Mouse (Mus musculus) limb, embryonic 15.5 days (tissue): Measurements from ENCODE around the gene Abca1. TPM values are rescaled to one million over a fixed set of nuclear protein-coding genes. Genes with fewer than 3 reads are reported as not detected.

Experiments used
- ATAC-seq: fragments of 200-750 bp; cut with Nextera tagmentation; 2 replicates; pipeline ENCODE4 v1.8.0; 2017; ENCODE audit warnings: low read depth, moderate TSS enrichment; ENCODE audit not compliant: insufficient number of reproducible peaks, low FRiP score, low TSS enrichment
- H3K27ac ChIP-seq: fragments of 300-500 bp; sonication (generic); 2 replicates; pipeline ENCODE4 v1.5.1; 2015; ENCODE audit warnings: moderate library complexity, mild to moderate bottlenecking, inconsistent platforms
- H3K27me3 ChIP-seq: fragments of 300-500 bp; sonication (generic); 2 replicates; pipeline ENCODE4 v1.6.1; 2015; ENCODE audit warnings: inconsistent platforms
- H3K36me3 ChIP-seq: fragments of 300-500 bp; sonication (generic); 2 replicates; pipeline ENCODE4 v1.6.1; 2015; ENCODE audit warnings: inconsistent platforms
- H3K4me1 ChIP-seq: fragments of 300-500 bp; sonication (generic); 2 replicates; pipeline ENCODE4 v1.6.1; 2015; ENCODE audit warnings: inconsistent platforms
- H3K4me2 ChIP-seq: fragments of 300-500 bp; sonication (generic); 2 replicates; pipeline ENCODE4 v1.6.1; 2015; ENCODE audit warnings: mild to moderate bottlenecking, inconsistent platforms
- H3K4me3 ChIP-seq: fragments of 300-500 bp; sonication (generic); 2 replicates; pipeline ENCODE4 v1.5.1; 2015; ENCODE audit warnings: mild to moderate bottlenecking, inconsistent platforms
- H3K9ac ChIP-seq: fragments of 300-500 bp; sonication (generic); 2 replicates; pipeline ENCODE4 v1.6.1; 2015; ENCODE audit warnings: inconsistent platforms
- H3K9me3 ChIP-seq: fragments of 300-500 bp; sonication (generic); 2 replicates; pipeline ENCODE4 v1.6.1; 2016; ENCODE audit warnings: inconsistent platforms
- WGBS: fragments of 180-500 bp; shearing (Covaris S2); methylation state at CpG from one replicate; pipeline ENCODE4 v1.1.7; 2015; 5-methylcytosine and 5-hydroxymethylcytosine counted together
- polyA plus RNA-seq: library from polyadenylated mRNA; unstranded; fragments of >200 nt; fragmentation: Nextera tagmentation; extraction: Ambion mirVana; gene quantifications from 2 replicates; pipeline ENCODE4 v1.2.1, GENCODE M21; 2015

The Abca1 gene
- polyA plus RNA-seq, 1 experiment from 2014 or later: 8.3 TPM

DNA sequence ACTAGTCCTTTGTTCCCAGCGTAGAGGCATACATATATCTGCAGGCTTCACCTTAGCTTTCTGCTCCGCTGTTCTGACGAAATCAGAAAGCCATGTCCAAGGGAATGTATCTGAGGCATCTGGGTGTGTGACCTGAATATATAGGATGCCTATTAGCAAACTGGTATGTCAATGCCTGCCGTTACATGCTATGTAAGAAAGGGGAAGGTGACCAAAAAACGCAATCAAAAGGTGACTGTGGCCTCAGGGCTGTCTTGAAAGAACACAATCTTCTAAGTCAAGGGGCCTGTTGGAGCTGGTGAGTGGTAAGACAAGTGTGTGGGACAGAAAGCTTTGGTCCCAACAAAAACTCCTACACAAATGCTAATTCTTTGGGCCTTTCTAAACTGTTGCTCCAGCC lies 28.2 kb downstream of the Abca1 start:
- no peaks in the 10 kb centered on the region for H3K27me3 ChIP-seq
- ATAC-seq: no peak
- no peak overlapping the region for H3K4me3 ChIP-seq
- no peak overlapping the region for H3K27ac ChIP-seq
- no peak overlapping the region for H3K4me2 ChIP-seq
- H3K9me3 ChIP-seq: no peaks in the 10 kb centered on the region
- 85% methylated on average over 5 of the region's 5 CpGs for WGBS
- peaks cover 46% of the 10 kb centered on the region for H3K36me3 ChIP-seq
- no peak overlapping the region for H3K9ac ChIP-seq
- no peaks in the 10 kb centered on the region for H3K4me1 ChIP-seq

DNA sequence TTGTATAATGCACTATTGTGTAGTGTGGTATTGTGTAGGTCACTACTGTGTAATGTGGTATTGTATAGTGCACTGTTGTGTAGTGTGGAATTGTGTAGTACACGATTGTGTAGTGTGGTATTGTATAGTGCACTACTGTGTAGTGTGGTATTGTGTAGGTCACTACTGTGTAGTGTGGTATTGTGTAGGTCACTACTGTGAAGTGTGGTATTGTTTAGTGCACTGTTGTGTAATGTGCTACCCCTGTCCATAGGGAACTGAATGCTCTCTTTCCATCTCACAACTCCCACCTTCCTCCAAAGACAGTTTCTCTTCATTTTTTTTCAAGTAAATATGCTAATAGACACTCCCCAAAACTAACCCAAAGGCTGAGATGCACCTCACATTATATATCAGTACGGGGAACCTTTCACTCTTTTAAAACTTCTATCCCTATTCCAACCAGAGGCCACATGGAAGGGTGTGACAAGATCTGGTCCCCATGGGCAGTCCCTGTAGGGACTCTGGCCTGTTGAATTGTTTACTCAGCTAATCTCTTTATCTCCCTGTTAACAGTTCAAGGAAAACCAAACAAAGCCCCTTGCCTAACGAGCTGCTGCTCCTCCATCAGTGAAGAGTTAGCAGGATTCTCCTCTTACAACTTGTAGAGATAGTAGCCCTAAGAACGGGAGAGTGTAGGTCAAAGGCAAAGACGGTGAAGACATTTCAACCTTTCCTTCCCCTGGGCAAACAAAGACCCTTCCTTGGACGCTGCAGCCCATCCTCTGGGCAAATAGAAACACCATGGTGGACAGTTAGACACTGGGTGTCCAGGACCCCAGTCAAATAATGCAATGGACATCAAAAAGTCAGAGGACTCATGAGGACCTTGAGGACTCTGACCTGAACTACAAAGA lies 28.8 kb downstream of the Abca1 start:
- no peak overlapping the region for H3K27ac ChIP-seq
- no peaks in the 10 kb centered on the region for H3K4me1 ChIP-seq
- ATAC-seq: 0 out of 2 replicates have a peak, but pooled peaks have one; percentile 24
- H3K4me3 ChIP-seq: no peak overlapping the region
- H3K9ac ChIP-seq: no peak overlapping the region
- no peak overlapping the region for H3K4me2 ChIP-seq
- WGBS: 58% methylated on average over 6 of the region's 6 CpGs
- H3K27me3 ChIP-seq: no peaks in the 10 kb centered on the region
- peaks cover 52% of the 10 kb centered on the region for H3K36me3 ChIP-seq
- H3K9me3 ChIP-seq: no peaks in the 10 kb centered on the region

GRCm38 (mm10) chr4:53129716-53130301 lies 29.9 kb downstream of the Abca1 start:
- H3K27me3 ChIP-seq: no peaks in the 10 kb centered on the region
- no peak for ATAC-seq
- no peaks in the 10 kb centered on the region for H3K9me3 ChIP-seq
- no peak overlapping the region for H3K27ac ChIP-seq
- no peak overlapping the region for H3K9ac ChIP-seq
- peaks cover 54% of the 10 kb centered on the region for H3K36me3 ChIP-seq
- H3K4me3 ChIP-seq: no peak overlapping the region
- 77% methylated on average over 11 of the region's 11 CpGs for WGBS
- H3K4me1 ChIP-seq: no peaks in the 10 kb centered on the region
- H3K4me2 ChIP-seq: no peak overlapping the region

DNA sequence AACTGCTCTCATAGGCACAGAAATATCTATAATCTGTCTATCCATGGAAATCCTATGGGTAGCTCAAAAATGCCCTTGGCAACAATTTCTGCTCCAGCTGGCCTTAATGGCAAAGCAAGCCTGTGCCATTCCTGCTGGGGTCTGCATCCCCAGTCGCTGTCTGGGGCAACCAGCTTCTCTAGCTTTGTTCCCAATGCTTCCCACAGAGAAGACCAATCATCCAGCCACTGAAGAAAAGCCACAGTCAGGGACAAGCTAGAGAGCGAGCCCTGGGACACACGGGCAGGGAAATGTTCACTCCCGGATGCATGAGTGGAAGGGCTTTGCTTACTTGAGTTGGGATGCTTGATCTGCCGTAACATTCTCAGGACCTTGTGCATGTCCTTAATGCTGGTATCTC lies 32.4 kb downstream of the Abca1 start:
- Histone ChIP-seq H3K4me2 (no peak overlapping the region), H3K27me3 (no peaks in the 10 kb centered on the region), H3K9me3 (no peaks in the 10 kb centered on the region), H3K36me3 (peaks cover 58% of the 10 kb centered on the region), H3K27ac (no peak overlapping the region), H3K4me3 (no peak overlapping the region), H3K9ac (no peak overlapping the region), H3K4me1 (0 out of 2 replicates have a peak, but pooled peaks cover 2% of the 10 kb centered on the region)
- ATAC-seq: no peak
- WGBS: 94% methylated on average over 5 of the region's 5 CpGs

- Histone ChIP-seq H3K36me3 (peaks cover 53% of the 10 kb centered on the region), H3K27ac (no peak overlapping the region), H3K9ac (no peak overlapping the region), H3K4me3 (no peak overlapping the region), H3K4me1 (0 out of 2 replicates have a peak, but pooled peaks cover 4% of the 10 kb centered on the region), H3K27me3 (no peaks in the 10 kb centered on the region), H3K4me2 (no peak overlapping the region), H3K9me3 (no peaks in the 10 kb centered on the region)
- WGBS: 96% methylated on average over 7 of the region's 7 CpGs
- ATAC-seq: no peak
Observed at GRCm38 (mm10) chr4:53126794-53127193, 32.9 kb downstream of the Abca1 start.

DNA sequence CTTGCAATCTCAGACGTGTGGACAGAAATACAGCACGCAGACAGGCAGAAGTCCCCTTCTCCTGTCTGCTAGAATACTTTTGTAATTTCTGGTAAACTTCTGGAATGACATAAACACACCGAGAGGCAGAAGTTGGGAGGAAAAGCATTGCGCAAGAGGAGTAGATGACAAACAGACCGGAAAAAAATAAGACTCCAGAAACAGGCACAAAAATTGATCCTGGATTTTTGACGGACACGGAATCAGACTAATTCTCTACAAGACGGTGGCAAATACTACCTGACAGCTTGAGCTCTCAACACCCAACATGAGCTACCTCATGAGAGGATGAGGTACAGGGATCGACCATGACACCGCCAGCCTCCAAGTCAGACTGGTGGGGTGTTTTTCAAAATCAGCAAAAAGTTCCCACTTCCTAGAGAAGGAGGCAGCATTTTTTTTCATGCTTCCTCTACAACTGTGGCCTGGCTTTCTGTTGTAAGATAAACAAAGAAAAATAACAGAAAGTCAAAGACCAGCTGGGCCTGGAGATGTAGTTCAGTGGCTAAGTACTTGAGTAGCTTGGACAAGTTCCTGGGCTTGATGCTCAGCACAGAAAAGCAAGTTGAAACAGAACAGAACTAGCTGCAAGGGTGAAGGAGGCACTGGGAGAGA lies 34.7 kb downstream of the Abca1 start:
- peaks cover 43% of the 10 kb centered on the region for H3K36me3 ChIP-seq

GRCm38 (mm10) chr4:53122310-53122709 lies 37.4 kb downstream of the Abca1 start:
- Histone ChIP-seq H3K4me2 (no peak overlapping the region), H3K27me3 (no peaks in the 10 kb centered on the region), H3K9ac (no peak overlapping the region), H3K4me3 (no peak overlapping the region), H3K9me3 (no peaks in the 10 kb centered on the region), H3K36me3 (peaks cover 20% of the 10 kb centered on the region), H3K27ac (no peak overlapping the region), H3K4me1 (0 out of 2 replicates have a peak, but pooled peaks cover 4% of the 10 kb centered on the region)
- WGBS: 73% methylated on average over 3 of the region's 3 CpGs
- ATAC-seq: no peak

More for the DNA sequence above, 34.7 kb downstream of the Abca1 start:
- 0 out of 2 replicates have a peak, but pooled peaks cover 4% of the 10 kb centered on the region for H3K4me1 ChIP-seq
- H3K9me3 ChIP-seq: no peaks in the 10 kb centered on the region
- H3K27ac ChIP-seq: no peak overlapping the region
- ATAC-seq: no peak
- no peaks in the 10 kb centered on the region for H3K27me3 ChIP-seq
- no peak overlapping the region for H3K9ac ChIP-seq
- H3K4me2 ChIP-seq: no peak overlapping the region
- WGBS: 90% methylated on average over 10 of the region's 10 CpGs
- no peak overlapping the region for H3K4me3 ChIP-seq

DNA sequence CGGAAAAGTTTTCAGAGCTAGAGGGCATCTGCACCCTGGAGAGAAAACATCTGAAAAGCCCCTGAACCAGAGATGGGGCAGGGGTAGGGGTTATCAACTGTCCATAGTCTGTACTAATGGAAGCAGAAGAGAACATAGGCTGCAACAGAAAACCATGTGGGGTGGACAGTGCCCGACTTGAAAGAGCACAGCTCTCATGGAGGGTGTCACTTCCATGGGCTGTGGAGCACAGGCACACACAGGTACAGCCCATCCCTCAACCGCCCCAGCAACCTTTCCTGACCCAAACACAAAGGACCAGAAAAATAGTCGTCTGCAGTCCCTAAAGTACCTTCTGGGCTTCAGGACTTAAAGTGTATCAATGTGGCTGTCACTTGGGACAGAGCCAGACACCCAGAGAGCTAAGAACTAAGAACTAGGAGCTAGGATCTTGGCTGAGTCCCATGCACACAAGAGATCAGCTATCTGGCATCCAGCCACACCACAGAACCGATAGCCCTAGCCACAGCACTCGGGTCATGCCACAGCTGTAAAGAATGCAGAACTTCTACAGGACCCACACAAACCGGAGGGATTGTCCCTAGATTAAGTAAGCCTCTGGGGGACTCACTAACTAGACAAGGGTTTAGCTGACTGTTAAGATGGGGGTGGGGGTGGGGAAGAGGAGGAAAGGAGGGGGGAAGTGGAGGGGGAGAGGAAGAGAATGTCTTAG lies 38.0 kb downstream of the Abca1 start:
- Histone ChIP-seq H3K4me2 (no peak overlapping the region), H3K4me3 (no peak overlapping the region), H3K36me3 (peaks cover 14% of the 10 kb centered on the region), H3K4me1 (0 out of 2 replicates have a peak, but pooled peaks cover 4% of the 10 kb centered on the region), H3K9ac (no peak overlapping the region), H3K27ac (no peak overlapping the region), H3K9me3 (no peaks in the 10 kb centered on the region), H3K27me3 (no peaks in the 10 kb centered on the region)
- no peak for ATAC-seq
- 56% methylated on average over 7 of the region's 7 CpGs for WGBS

DNA sequence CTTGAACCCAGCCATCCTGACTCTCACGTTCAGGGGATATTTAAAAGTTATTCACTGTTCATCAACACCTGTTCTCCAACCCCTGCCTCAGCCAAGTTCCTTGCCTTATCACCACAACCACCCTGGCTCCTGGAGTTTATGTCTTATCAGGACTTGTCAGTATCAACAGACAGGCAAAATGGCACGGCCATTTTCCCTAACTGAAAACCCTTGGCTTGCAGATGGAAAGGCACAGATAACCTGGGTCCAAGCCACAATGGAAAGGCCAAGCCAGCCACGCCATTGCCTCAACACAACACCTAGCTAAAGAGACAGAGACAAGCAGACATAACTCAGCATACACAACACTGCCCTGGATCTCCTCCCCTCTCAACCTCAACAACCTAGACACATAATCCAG lies 38.6 kb downstream of the Abca1 start:
- WGBS: 82% methylated on average over 3 of the region's 3 CpGs
- Histone ChIP-seq H3K4me1 (peaks cover 8% of the 10 kb centered on the region; the same call in 1 of the 2 replicates), H3K27ac (no peak overlapping the region), H3K36me3 (peaks cover 8% of the 10 kb centered on the region; the same call in 1 of the 2 replicates), H3K9me3 (no peaks in the 10 kb centered on the region), H3K9ac (no peak overlapping the region), H3K27me3 (no peaks in the 10 kb centered on the region), H3K4me2 (no peak overlapping the region), H3K4me3 (no peak overlapping the region)
- ATAC-seq: no peak

DNA sequence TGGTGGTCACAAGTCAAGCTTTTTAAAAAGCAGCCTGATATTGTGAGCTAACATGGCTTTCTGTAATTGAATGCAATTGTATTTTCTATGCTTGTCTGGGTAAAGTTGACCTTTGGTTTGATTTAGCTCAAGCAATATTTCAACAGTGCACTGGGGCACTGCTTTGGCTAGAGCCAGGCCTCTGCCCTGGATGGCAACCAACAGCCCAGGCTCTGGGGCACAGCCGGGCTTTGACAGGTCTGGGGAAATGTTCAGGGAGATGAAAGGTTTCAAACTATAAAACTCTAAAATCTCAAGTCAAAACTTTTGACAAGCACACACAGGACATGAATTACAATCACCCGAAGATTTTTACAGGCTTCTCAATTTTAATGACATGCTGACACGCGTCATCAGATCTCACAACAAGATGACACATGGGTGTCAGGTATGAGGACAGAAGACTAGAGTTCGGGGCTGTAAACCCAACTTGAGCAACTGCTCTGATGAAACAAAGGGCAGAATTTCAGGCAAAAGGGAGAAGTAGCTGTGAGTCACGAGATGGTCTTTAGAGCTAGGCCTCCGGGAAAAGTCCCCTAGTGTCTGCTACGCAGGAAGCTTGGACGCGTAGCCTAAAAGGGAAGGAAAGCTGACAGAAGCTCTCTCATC lies 39.5 kb downstream of the Abca1 start:
- H3K4me3 ChIP-seq: no peak overlapping the region
- no peak overlapping the region for H3K27ac ChIP-seq
- WGBS: 66% methylated on average over 10 of the region's 10 CpGs
- H3K4me2 ChIP-seq: no peak overlapping the region
- H3K9me3 ChIP-seq: no peaks in the 10 kb centered on the region
- peaks cover 10% of the 10 kb centered on the region; the same call in 1 of the 2 replicates for H3K4me1 ChIP-seq
- H3K36me3 ChIP-seq: 0 out of 2 replicates have a peak, but pooled peaks cover 7% of the 10 kb centered on the region
- H3K9ac ChIP-seq: no peak overlapping the region
- no peak for ATAC-seq
- no peaks in the 10 kb centered on the region for H3K27me3 ChIP-seq

GRCm38 (mm10) chr4:53118643-53119042 lies 41.1 kb downstream of the Abca1 start:
- Histone ChIP-seq H3K9me3 (no peaks in the 10 kb centered on the region), H3K9ac (no peak overlapping the region), H3K4me2 (no peak overlapping the region), H3K27me3 (no peaks in the 10 kb centered on the region), H3K27ac (no peak overlapping the region), H3K4me1 (peaks cover 10% of the 10 kb centered on the region; the same call in 1 of the 2 replicates), H3K4me3 (no peak overlapping the region), H3K36me3 (no peaks in the 10 kb centered on the region; the same call in 1 of the 2 replicates)
- no peak for ATAC-seq
- WGBS: 51% methylated on average over 4 of the region's 4 CpGs
